ENCODE assay signal across 7 mouse cellular contexts in genomic region chr9:75314517-75315105, GRCm38 (mm10). TPM values are rescaled to one million over a fixed set of nuclear protein-coding genes. Genes with fewer than 3 reads are reported as not detected.
DNase-seq lines count a peak whose midpoint lies in the region; ATAC-seq lines count a peak whose summit lies in the region.

No protein-coding gene starts in this region.

- no peaks in the 10 kb centered on the region for H3K36me3 ChIP-seq in lung, embryonic 16.5 days (ENCODE audit: control insufficient read depth, insufficient read depth, low read length)
- H3K36me3 ChIP-seq in heart, embryonic 15.5 days, result no peaks in the 10 kb centered on the region
- no peaks in the 10 kb centered on the region for H3K36me3 ChIP-seq in liver, embryonic 16.5 days (ENCODE audit: control insufficient read depth, insufficient read depth)

- H3K27me3 ChIP-seq in lung, embryonic 16.5 days (ENCODE audit: control insufficient read depth, insufficient read depth, low read depth, low read length), result no peaks in the 10 kb centered on the region
- no peaks in the 10 kb centered on the region for H3K27me3 ChIP-seq in heart, embryonic 15.5 days
- peaks cover 11% of the 10 kb centered on the region for H3K27me3 ChIP-seq in liver, embryonic 16.5 days (ENCODE audit: control insufficient read depth, insufficient read depth, low read depth, low read length)

- peak overlapping the region; percentile 45; the same call in 1 of the 2 replicates for H3K27ac ChIP-seq in lung, embryonic 16.5 days (ENCODE audit: low read length)
- H3K27ac ChIP-seq in brown adipose tissue, adult 24 weeks (replicated peaks; ENCODE audit: low read depth, low read length), result no peak overlapping the region
- peak overlapping the region; percentile 88 for H3K27ac ChIP-seq in heart, embryonic 15.5 days
- no peak overlapping the region for H3K27ac ChIP-seq in liver, embryonic 16.5 days (ENCODE audit: low read length)

- H3K4me2 ChIP-seq in lung, embryonic 16.5 days (ENCODE audit: low read depth, low read length), result peak overlapping the region; percentile 85
- H3K4me2 ChIP-seq in heart, embryonic 15.5 days, result peak overlapping the region; percentile 84
- peak overlapping the region; percentile 84 for H3K4me2 ChIP-seq in liver, embryonic 16.5 days (ENCODE audit: low read depth, low read length)

- no peaks in the 10 kb centered on the region for H3K9me3 ChIP-seq in lung, embryonic 16.5 days (ENCODE audit: control insufficient read depth, low read length)
- H3K9me3 ChIP-seq in heart, embryonic 15.5 days (replicated peaks), result no peaks in the 10 kb centered on the region
- H3K9me3 ChIP-seq in liver, embryonic 16.5 days (replicated peaks; ENCODE audit: control insufficient read depth, low read length), result no peaks in the 10 kb centered on the region

- 4% methylated on average over 22 of the region's 22 CpGs for WGBS in lung, embryonic 16.5 days
- WGBS in heart, embryonic 15.5 days, result 4% methylated on average over 22 of the region's 22 CpGs
- WGBS in liver, embryonic 16.5 days (ENCODE audit: insufficient replicate concordance), result 11% methylated on average over 22 of the region's 22 CpGs

- H3K4me1 ChIP-seq in lung, embryonic 16.5 days (replicated peaks; ENCODE audit: control insufficient read depth, insufficient read depth, low read length), result peaks cover 7% of the 10 kb centered on the region
- peaks cover 3% of the 10 kb centered on the region; the same call in 1 of the 2 replicates for H3K4me1 ChIP-seq in brown adipose tissue, adult 24 weeks (ENCODE audit: control insufficient read depth, insufficient read depth, insufficient read length, low read length)
- peaks cover 22% of the 10 kb centered on the region for H3K4me1 ChIP-seq in heart, embryonic 15.5 days (replicated peaks)
- peaks cover 2% of the 10 kb centered on the region; the same call in 1 of the 2 replicates for H3K4me1 ChIP-seq in liver, embryonic 16.5 days (ENCODE audit: control insufficient read depth, low read depth, low read length)

- peak overlapping the region; percentile 70 for H3K4me3 ChIP-seq in lung, embryonic 16.5 days (ENCODE audit: low read length)
- peak overlapping the region; percentile 77 for H3K4me3 ChIP-seq in brown adipose tissue, adult 24 weeks (ENCODE audit: insufficient read depth, low read depth, low read length)
- H3K4me3 ChIP-seq in heart, embryonic 15.5 days, result peak overlapping the region; percentile 78
- H3K4me3 ChIP-seq in liver, embryonic 16.5 days (ENCODE audit: low read depth, low read length), result peak overlapping the region; percentile 64

- no peak for DNase-seq in lung, postnatal 25 days (ENCODE audit: low spot score)
- no peak for DNase-seq in frontal cortex, postnatal 10 days (ENCODE audit: low spot score in 2 of 2)

- H3K9ac ChIP-seq in lung, embryonic 16.5 days (ENCODE audit: low read length), result peak overlapping the region; percentile 72
- peak overlapping the region; percentile 70 for H3K9ac ChIP-seq in heart, embryonic 15.5 days
- H3K9ac ChIP-seq in liver, embryonic 16.5 days (ENCODE audit: low read depth, low read length), result peak overlapping the region; percentile 4; the same call in 1 of the 2 replicates

- ATAC-seq in lung, embryonic 16.5 days (ENCODE audit: low read depth), result peak; percentile 20
- ATAC-seq in heart, embryonic 15.5 days (replicated peaks; ENCODE audit: insufficient number of reproducible peaks, insufficient read depth, low FRiP score, low read depth), result no peak
- ATAC-seq in liver, embryonic 16.5 days (ENCODE audit: low read depth), result no peak
- no peak for ATAC-seq in activated CD4-positive, CD25-positive, alpha-beta regulatory T cell, adult 4 months

RNA-seq across cellular contexts. Expression of gene Gnb5, which starts 8.5 kb away (rescaled TPM):
- 16.8 and 17.5 TPM in 2 replicates for polyA plus RNA-seq in lung, embryonic 16.5 days (2015; fragmentation: Nextera tagmentation; extraction: Ambion mirVana)
- polyA plus RNA-seq in brown adipose tissue, adult 24 weeks (2012; ENCODE audit: insufficient read depth, insufficient read length, missing spikeins), result 21.2 and 27.0 TPM in 2 replicates
- polyA plus RNA-seq in heart, embryonic 15.5 days (2015; fragmentation: Nextera tagmentation; extraction: Ambion mirVana), result 53.7 and 56.1 TPM in 2 replicates
- 1.3 and 1.7 TPM in 2 replicates for polyA plus RNA-seq in liver, embryonic 16.5 days (2015; fragmentation: Nextera tagmentation; extraction: Ambion mirVana)
- polyA plus RNA-seq in activated CD4-positive, CD25-positive, alpha-beta regulatory T cell, adult 4 months (2017; shearing (Covaris generic)), result 10 to 100 TPM in 1 of 2 experiments, 1 to 10 TPM in 1; 7.4 to 10.3 TPM

RNA-seq across cellular contexts. Expression of gene Bcl2l10, which starts 32.9 kb away (rescaled TPM):
- not detected in 2 replicates for polyA plus RNA-seq in lung, embryonic 16.5 days (2015; fragmentation: Nextera tagmentation; extraction: Ambion mirVana)
- polyA plus RNA-seq in brown adipose tissue, adult 24 weeks (2012; ENCODE audit: insufficient read depth, insufficient read length, missing spikeins), result not detected in 2 replicates
- polyA plus RNA-seq in heart, embryonic 15.5 days (2015; fragmentation: Nextera tagmentation; extraction: Ambion mirVana), result not detected in 2 replicates
- not detected in 2 replicates for polyA plus RNA-seq in liver, embryonic 16.5 days (2015; fragmentation: Nextera tagmentation; extraction: Ambion mirVana)
- not detected for polyA plus RNA-seq in activated CD4-positive, CD25-positive, alpha-beta regulatory T cell, adult 4 months (2017; shearing (Covaris generic))

Comparison
In these comparisons a context has a peak if more than half of its experiments do, and no peak if none do; other contexts are left out.
1. H3K27ac ChIP-seq: peak in lung, embryonic 16.5 days (single experiment) and heart, embryonic 15.5 days (single experiment); none in brown adipose tissue, adult 24 weeks (single experiment) and liver, embryonic 16.5 days (single experiment).
2. H3K9ac ChIP-seq: peak in every context shown above with its lines; median percentile 72 in lung, embryonic 16.5 days; 70 in heart, embryonic 15.5 days; 4 in liver, embryonic 16.5 days.
3. Peak in every context shown above with its lines, with median percentiles within 50 percentile points of each other: H3K4me2 ChIP-seq and H3K4me3 ChIP-seq.